Mouse (Mus musculus): Measurements from ENCODE around the gene Taf12. TPM values are rescaled to one million over a fixed set of nuclear protein-coding genes. Genes with fewer than 3 reads are reported as not detected.
"Not testable (repeated sequence)": the region's sequence is repeated elsewhere in the genome, so short reads cannot be mapped to it uniquely, and the experiment has no call there.

Gene Taf12
- total RNA-seq, 2 experiments from 2014 or later = 41.2 to 74.5 TPM

DNA sequence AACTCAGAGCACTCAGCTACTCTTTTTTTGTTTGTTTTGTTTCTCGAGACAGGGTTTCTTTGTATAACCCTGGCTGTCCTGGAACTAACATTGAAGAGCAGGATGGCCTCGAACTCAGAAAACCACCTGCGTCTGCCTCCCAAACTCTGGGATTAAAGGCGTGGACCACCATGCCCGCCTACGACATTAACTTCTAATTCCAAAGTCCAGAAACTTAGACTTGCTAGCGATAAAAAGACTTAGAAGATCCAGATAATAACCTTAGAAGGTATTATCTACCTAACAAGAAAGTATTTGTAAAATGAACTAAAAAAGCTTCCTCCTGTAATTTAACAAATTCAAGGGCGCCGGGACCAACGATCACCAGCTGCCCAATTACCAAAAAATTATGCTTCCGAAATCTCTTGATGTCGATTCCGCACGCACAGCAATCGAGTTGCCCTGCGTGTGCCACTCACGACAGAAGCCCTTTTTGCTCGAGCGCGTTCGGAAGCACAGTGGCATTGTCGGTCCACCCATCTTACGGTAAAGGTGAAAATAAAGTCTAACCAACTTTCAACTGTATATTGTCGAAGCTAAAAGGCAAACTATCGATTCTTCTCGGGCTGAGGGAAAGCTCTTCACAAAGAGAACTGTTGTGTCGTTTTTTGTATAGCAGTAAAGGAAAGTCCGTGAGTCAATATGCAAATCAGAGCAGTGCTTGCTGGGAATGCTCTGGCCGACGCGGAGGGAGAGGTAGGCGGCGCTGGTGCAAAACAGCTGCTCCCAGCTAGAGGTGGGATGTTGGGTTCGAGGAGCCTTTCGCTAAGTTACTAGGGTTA, 4.2 kb upstream of the Taf12 start:
- peak; percentile 66 for ATAC-seq (ENCODE audit: poor library complexity, severe bottlenecking)

DNA sequence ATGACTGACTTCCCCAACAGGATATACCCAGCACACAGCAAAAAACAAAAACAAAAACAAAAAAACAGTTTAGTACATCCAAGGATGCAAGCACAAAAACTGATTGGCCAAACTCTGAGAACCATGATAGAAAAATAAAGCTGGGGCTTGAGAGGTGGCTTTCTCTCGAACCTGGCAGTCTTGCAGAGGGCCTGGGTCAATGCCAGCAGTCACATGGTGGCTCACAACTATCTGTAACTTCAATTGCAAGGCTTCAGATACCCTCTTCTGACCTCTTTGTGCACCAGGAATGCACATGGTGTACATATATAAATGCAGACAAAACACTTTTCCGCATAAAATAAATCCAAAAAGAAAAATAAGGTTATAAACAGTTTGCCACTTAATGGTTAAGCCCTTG, 1.0 kb upstream of the Taf12 start:
- no peak for ATAC-seq (ENCODE audit: poor library complexity, severe bottlenecking)

DNA sequence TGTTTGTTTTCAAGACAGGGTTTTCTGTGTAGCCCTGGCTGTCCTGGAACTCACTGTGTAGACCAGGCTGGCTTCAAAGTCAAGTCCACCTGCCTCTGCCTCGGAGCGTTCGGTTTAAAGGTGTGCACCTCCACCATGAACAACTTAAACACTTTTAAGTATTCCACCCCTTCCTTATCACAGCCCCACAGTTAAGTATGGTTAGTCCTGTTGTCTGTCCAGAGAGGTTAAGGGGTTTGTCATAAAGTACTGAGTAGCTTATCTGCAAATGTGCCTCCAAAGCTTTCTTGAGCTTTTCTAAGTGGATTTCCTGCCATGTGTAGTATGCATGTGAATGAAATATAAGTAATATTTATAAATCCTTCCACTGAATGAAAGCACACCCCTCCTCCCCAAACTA, 1.8 kb downstream of the Taf12 start:
- no peak for ATAC-seq (ENCODE audit: poor library complexity, severe bottlenecking)

DNA sequence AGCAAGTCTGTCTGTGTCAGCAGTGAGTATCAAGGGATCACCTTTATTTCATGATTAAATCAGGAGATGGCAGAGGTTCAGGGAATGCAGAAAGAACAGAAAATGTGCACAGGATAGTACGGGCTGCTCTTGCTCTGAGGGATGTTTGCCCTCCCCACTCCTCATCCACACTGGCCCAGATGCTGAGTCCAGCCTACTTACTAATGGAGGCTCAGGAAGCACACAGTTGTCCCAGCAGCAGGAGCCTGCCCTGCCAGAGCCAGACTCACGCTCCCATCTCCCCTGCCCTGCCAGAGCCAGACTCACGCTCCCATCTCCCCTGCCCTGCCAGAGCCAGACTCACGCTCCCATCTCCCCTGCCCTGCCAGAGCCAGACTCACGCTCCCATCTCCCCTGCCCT, 14.7 kb downstream of the Taf12 start:
- not testable (repeated sequence) for ATAC-seq (ENCODE audit: poor library complexity, severe bottlenecking)

DNA sequence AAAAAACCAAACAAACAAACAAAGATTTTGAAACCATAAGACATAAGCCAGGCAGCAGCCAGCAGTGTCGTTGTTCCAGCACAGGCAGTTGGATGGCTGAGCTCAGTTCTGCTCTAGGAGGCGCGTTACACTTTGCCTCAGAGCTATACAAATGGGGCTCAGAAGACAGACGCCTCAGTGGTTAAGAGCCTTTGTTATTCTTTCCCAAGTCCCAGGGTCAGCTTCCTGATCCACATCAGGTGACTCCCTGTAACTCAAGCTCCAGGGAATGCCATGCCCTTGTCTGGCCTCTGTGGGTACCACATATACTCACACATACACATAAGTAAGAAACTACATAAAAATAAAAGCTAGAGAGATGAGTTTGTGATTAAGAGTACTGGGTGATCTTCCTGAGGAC, 16.9 kb downstream of the Taf12 start:
- no peak for ATAC-seq (ENCODE audit: poor library complexity, severe bottlenecking)

DNA sequence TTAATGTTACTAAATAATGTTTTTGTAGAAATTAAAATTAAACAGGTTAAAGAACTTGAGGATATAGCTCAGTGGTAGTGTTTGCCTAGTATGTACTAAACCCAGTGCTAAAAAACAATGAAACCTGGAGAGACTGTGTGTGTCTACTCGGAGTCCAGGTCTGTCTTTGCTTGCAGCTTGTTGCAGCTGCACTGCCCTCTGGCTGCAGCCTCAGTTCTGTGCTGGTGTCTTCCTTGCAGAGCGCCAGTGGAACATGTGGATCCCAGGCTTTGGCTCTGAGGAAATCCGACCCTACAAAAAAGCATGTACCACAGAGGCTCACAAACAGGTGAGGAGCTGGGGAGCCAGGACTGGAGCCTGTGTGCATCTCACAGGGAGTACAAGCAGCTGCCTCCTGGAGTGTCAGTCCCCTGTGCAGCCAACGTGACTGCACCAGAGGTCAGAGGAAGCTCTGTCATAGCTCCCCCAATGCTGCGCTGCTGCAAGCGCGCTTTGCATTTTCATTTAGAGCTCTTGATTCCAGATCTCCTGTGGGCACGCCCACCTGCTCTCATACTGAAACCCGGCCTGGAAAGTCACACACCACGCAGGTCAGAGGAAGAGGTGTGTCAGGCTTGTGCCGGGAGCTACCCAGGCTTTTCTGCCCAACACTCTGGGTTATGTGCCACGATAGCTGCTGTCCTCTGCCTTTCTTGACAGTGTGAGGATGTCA, 17.6 kb downstream of the Taf12 start:
- no peak for ATAC-seq (ENCODE audit: poor library complexity, severe bottlenecking)

DNA sequence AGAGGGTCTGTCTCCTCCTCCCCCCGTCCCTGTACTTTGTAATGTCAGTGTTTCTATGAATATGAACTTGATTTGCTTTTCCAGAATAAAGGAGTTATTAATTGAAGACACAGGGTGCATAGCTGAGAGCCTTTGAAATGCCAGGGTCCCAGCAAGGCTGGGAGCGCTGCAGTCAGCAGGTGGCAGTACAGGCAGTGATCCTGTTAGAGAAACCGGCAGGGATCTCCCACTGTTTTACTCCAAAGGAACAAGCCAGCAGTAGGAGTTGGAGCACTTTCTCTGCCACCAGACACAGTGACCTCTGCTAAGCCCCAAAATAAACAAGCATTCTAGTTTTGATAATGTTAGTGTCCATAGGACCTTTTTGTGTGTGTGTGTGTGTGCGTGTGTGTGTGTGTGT, 18.8 kb downstream of the Taf12 start:
- no peak for ATAC-seq (ENCODE audit: poor library complexity, severe bottlenecking)

DNA sequence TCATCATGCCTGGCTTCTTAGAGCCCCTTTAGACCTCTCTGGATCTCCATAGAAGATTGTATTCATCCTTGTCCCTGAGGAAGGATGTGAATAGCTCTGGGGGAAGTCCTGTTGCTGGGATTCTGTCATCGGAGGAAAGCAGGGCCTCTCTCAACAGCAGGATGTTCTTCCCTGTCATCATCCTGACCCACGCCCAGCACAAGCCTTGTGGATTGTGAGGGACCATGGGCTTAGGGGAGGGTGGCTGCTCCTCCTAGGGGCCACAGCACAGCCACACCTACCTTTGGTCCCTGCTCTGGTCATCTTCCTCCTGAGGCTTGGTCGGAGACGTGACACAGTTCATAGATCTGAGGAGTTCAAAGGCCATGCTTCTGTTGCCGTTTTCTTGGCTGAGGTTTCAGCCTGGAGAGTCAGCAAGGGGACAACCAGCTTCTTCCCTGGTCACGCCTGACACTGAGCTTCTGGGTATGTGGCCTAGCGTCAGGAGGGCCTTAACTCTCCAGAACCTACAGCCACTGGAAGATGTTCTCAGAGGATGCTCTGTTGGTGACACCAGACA, 19.6 kb downstream of the Taf12 start:
- no peak for ATAC-seq (ENCODE audit: poor library complexity, severe bottlenecking)

DNA sequence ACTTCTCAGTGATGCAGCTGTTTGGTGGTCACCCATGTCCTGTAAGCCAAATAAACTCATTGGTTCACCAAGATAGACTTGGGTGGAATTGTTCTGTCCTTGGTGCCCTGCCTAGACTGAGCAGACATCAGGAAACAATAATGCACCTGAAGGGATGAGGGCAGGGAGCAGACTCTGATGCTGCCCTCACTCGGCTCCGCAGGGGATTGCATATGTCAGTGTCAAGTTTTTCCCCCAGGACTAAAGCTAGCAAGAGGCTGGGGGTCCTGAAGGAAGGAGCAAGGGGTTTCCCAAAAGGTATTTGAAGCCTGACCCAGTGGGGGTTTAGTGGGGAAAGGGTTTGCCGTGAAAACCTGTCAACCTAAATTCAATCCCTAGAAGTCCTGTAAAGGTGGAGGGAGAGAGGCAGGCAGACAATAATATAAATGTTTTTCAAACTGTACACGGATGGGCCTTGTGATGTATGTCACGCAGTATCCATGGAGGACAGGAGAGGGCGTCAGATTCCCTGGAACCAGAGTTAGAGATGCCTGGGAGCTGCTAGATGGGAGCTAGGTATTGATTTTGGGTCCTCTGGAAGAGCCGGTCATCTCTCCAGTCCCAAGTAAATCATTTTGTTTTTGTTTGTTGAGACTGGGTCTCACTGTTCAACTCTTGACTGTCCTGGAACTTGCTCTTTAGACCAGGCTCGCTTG, 21.7 kb downstream of the Taf12 start:
- ATAC-seq (ENCODE audit: poor library complexity, severe bottlenecking) = no peak

DNA sequence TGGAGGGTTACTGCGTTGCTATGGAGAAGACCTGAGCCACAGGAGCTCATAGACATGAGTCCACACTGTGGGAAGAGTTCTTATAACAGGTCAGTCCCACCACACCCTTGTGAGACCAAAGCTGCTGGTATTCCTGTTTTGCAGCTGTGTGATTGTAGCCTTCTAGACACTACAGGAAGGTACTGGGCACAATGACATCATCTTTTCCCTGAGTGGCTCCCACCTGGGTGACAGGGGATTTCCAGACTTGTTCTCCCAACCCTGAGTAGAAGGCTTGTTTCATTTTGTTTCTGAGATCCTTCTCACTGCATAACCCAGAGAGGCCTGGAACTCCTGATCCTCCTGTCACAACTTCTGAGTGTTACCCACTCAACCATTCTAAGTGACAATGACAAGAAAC, 25.7 kb downstream of the Taf12 start:
- no peak for ATAC-seq (ENCODE audit: poor library complexity, severe bottlenecking)

DNA sequence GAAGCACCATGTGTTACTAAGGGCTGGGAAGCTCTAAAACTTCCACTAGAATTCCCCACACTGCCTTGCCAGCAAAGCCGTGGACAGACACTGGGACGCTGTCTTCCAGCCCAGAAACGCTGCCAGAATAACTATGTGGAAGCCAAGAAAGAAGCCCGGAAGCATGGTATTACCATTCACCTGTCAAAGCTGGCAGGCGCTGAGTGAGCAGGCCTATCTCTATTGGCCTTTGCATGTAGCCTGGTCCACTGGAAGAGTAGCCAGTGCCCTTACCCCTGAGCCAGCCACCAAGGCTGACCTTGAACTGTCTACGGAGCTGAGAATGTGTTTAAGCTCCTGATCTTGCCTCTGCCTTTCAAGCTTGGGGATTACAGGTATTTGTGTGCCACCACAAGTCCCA, 27.3 kb downstream of the Taf12 start:
- ATAC-seq (ENCODE audit: poor library complexity, severe bottlenecking) = no peak

DNA sequence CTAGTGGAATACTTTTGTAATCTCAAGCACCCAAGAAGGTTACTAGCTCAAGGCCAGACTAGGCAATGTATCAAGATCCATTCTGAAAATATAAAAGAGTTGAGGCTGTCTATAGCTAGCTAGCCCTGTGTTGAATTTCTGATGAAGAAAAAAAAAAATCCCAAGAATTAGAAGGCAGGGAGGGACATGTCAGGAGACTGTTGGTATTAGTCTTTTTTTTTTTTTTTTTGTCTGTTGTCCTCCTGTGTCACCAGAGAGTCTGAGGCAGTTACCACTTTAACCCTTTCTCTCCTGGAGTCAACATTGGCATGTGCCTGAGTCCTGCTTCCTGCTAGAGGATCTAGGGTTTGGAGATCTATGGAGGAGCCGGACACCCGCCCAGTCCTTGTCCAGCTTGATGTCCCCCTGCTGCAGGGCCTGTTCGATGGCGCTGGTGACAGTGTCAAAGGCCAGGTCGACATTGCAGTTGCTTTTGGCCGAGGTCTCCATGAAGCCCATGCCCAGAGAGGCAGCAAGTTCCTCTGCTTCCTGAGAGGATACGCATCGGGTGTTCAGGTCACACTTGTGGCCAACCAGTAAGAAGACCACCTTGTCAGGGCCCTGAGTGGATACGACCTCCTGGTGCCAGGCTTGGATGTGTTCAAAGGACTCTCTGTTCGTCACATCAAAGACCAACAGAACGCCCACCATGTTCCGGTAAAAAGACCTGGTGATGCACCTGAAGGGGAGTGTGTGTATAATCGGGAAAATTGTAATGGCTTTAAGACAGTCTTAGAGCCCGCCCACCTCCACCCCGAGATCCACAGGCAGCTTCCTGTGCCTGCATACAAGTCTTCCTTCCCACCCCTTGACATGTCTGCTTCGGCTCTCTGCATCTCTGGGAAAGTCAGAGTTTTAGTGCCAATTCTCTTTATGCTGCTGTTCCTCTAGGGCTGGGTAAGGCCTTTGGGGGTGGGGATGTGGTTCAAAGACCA, 28.1 kb downstream of the Taf12 start:
- ATAC-seq (ENCODE audit: poor library complexity, severe bottlenecking) = no peak

DNA sequence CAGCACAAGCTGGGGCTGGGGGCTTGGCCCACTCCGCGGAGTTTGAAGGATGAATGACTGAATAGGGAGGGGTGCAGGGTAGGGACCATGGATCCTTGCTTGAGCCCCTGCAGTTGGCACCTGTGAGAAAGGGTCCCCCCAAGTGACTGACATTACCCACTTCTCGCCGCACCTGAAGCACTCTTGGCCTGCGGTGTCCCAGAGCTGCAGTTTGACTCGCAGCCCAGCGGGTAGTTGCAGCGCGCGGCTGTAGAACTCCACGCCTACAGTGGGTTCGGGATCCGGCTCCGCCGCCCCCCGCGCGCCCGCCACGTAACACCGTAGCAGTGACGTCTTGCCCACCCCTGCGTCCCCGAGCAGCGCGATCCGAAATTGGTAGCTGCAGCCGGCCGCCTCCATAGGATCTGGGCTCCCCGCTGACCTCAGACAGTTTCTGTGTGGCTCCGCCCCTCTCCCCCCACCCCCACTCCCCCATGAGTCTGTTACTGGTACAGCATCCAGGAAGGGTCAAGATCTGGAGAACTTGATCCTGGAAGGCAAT, 28.8 kb downstream of the Taf12 start, which contains the start of gene Rab42:
Gene Rab42, minus strand, starts transcription at position 447 of the 541 bp plus-strand sequence.
- peak; percentile 82 for ATAC-seq (ENCODE audit: poor library complexity, severe bottlenecking)

DNA sequence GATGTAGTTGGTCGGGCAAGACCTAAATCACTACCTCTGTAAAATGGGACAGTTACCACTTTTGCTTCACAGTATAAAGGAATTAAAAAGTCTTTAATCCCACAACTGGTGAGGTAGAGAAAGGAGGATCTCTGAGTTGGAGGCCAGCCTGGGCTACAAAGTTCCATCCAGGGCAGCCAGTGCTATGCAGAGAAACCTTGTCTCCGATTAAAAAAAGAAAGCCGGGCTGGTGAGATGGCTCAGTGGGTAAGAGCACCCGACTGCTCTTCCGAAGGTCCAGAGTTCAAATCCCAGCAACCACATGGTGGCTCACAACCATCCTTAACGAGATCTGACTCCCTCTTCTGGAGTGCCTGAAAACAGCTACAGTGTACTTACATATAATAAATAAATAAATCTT, 29.3 kb downstream of the Taf12 start:
- not testable (repeated sequence) for ATAC-seq (ENCODE audit: poor library complexity, severe bottlenecking)

DNA sequence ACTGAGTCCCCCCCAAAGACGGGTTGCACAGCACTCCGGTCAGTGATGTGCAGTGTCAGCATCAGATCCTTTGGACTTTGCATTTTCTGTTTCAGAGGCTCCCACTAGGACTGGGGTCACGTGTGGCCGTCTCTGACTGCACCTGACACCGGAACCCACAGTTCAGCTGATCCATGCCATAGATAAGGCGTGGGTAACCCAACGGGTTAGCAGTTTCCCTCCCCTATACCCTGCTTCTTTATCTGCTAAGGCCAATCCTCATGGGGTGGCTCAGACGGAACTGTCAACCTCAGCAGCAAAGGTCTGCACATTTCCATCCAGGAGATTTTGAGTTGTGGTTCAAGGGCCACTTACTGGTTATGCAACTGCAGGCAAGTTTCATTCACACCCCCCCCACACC, 31.1 kb downstream of the Taf12 start:
- no peak for ATAC-seq (ENCODE audit: poor library complexity, severe bottlenecking)

DNA sequence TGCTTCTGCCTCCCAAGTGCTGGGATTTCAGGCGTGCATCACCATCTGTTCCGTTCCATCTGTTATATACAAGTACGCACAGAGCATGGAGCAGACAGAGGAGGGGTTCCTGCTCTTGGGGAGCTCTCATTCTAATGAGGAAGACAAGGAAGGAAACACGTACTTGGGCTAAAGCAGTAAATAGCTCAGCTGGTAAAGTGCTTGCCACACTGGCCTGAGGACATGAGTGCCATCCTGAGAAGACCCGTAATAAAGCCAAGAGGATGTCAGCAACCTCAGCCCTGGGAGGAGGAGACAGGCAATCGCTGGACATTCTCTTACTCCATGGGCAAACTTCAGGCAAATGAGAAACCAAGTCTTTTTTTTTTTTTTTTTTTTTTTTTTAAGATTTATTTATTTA, 31.8 kb downstream of the Taf12 start:
- ATAC-seq (ENCODE audit: poor library complexity, severe bottlenecking) = peak; percentile 9; the same call in 1 of the 2 replicates

DNA sequence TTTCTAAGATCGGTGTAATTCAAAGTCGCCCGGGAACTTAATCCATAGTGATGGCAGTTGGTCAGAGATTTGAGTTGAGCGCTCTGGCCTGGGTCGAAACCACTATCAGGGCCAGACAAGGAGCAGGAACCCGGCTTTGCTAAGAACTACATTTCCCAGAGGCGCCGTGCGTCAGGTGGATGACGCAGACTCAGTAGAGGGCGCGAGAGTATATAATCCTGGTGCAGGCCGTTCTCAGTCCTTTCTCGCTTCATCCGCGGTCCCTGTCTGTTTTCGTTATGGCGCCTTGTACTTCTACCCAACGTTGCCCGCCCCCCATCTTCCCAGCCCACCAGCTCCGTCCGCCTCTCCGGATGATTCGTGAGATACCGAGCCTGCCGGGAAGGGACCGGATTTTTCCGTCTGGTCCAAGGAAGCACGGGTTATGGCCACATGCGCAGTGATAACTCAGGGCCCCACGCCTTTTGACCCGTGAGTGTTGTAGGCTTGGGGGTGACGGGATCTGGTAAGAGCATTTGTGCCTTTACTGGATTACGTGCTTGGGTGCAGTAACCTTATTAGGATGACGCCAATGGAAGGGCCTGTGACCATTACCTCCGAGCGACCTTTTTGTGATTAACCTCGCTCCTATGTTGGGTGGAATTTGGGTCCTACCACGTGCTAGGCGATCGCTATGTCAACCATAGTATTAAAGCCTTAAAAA, 34.4 kb downstream of the Taf12 start:
- peak; percentile 92 for ATAC-seq (ENCODE audit: poor library complexity, severe bottlenecking)

DNA sequence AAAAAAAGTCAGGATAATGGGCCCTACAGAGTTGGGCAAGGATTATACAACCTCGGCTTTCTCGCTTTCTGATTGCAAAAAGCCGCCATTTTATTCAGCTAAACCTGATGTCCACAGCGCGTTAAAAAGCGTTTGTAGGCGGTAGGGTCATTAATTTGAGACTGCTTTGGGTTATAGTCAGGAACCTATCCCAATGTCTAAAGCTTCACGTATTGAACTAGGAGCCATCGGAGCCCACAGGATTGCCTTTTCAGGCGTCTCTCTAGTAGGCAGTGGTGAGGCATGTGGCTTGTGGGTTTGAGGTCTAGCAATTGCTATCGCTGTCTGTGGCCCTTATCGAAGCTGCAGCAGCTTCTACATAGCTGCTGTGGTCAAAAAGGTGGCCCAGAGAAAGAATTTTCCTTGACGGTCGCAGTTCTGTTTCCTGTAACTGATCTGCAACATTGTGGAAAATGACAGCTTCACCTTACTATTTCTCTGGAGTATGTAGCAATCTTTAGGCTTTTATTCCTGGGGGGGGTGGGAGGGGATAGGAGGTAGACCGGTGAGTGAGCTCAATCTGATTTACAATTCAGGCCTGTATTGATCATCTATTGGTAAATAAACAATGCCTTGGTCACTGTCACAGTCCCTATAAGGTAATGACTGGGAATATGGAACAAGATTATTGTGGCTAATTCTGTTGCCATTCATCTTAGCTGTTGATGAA, 35.1 kb downstream of the Taf12 start:
- ATAC-seq (ENCODE audit: poor library complexity, severe bottlenecking) = peak; percentile 27; the same call in 1 of the 2 replicates

Measured in megakaryocyte, adult 5-6 weeks (primary cell).